Mouse (Mus musculus): ENCODE results near the gene Vmn2r103. TPM values are rescaled to one million over a fixed set of nuclear protein-coding genes. Genes with fewer than 3 reads are reported as not detected.

The Vmn2r103 gene
- total RNA-seq (2021) (not detected), polyA plus RNA-seq (2012; rRNA removed) (not detected in 2 replicates)
- long read RNA-seq: 0 reads

DNA sequence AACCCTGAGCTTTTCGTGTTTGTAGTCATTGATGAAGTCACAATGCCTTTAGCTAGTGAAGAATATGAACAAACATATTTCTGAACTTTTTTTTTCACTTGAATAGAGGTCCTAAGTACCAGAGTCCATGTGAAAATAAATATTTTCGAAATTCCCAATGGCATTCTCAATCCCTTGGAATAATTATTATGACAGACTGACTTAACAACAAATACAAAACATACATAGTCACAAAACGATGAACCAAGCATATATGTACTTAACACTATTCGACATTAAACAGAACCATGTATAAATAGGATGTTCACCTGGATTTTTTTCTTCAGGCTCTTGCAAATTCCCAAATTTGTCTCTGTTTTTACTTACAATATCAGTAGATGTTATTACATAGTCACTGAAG, at the start of gene Vmn2r103:
Vmn2r103 (plus strand) TSS at position 301 of the 400 bp plus-strand sequence.
- no peak for TF ChIP-seq EP300 (IDR thresholded peaks at IDR 0.05; ENCODE audit: insufficient read depth, low read depth, low read length)
- TF ChIP-seq POLR2A (IDR thresholded peaks at IDR 0.05; ENCODE audit: insufficient read depth, low read depth, low read length): no peak
- no peak for TF ChIP-seq CTCF (IDR thresholded peaks at IDR 0.05)
- Histone ChIP-seq H3K9ac (ENCODE audit: low read depth, low read length) (no peak within 1 kb of the TSS), H3K27me3 (ENCODE audit: control insufficient read depth, insufficient read depth, low read length) (no peaks in the 10 kb centered on the region), H3K36me3 (ENCODE audit: control insufficient read depth, insufficient read depth, low read length) (no peaks in the 10 kb centered on the region), H3K4me3 (no peak within 1 kb of the TSS), H3K4me1 (ENCODE audit: control insufficient read depth, insufficient read depth, low read length) (no peaks in the 10 kb centered on the region), H3K79me2 (replicated peaks; ENCODE audit: control insufficient read depth, insufficient read depth, low read length) (no peaks in the 10 kb centered on the region), H3K27ac (no peak within 1 kb of the TSS)
- intact Hi-C loops (cut with DNase I): no loop called here
- no peak for DNase-seq
- 43% methylated on average over 4 of the region's 4 CpGs for WGBS

- Histone ChIP-seq H3K79me2 (replicated peaks; ENCODE audit: control insufficient read depth, insufficient read depth, low read length) (no peaks in the 10 kb centered on the region), H3K27ac (no peak overlapping the region), H3K9ac (ENCODE audit: low read depth, low read length) (no peak overlapping the region), H3K36me3 (ENCODE audit: control insufficient read depth, insufficient read depth, low read length) (no peaks in the 10 kb centered on the region), H3K4me3 (no peak overlapping the region), H3K4me1 (ENCODE audit: control insufficient read depth, insufficient read depth, low read length) (no peaks in the 10 kb centered on the region), H3K27me3 (ENCODE audit: control insufficient read depth, insufficient read depth, low read length) (no peaks in the 10 kb centered on the region)
- WGBS: 72% methylated on average over 4 of the region's 4 CpGs
- TF ChIP-seq EP300 (IDR thresholded peaks at IDR 0.05; ENCODE audit: insufficient read depth, low read depth, low read length) (no peak), POLR2A (IDR thresholded peaks at IDR 0.05; ENCODE audit: insufficient read depth, low read depth, low read length) (no peak), CTCF (IDR thresholded peaks at IDR 0.05) (no peak)
- intact Hi-C loops (cut with DNase I): no loop called here
- DNase-seq: no peak
Measured at GRCm38 (mm10) chr17:19778994-19779393, 5.8 kb downstream of the Vmn2r103 start.

DNA sequence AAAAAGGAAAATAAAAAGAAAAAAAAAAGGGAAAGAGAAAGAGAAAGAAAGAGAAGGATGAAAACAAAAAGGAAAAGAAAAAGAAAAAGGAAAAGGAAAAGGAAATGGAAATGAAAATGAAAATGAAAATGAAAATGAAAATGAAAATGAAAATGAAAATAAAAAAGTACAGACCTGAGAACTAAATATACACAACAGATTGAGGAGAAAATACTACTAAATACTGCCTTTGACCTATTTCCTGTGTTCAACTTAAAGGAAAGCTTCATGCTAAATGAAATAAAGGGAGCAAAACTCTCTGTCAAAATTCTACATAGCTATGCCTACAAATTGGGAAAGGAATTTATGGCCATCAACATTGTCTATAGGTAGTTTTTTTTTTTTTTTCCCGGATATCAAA, 16.1 kb downstream of the Vmn2r103 start:
- no peak overlapping the region for H3K9ac ChIP-seq (ENCODE audit: low read depth, low read length)
- H3K4me1 ChIP-seq (ENCODE audit: control insufficient read depth, insufficient read depth, low read length): no peaks in the 10 kb centered on the region
- H3K79me2 ChIP-seq (replicated peaks; ENCODE audit: control insufficient read depth, insufficient read depth, low read length): no peaks in the 10 kb centered on the region
- no peaks in the 10 kb centered on the region for H3K27me3 ChIP-seq (ENCODE audit: control insufficient read depth, insufficient read depth, low read length)
- no peak for DNase-seq
- 55% methylated on average over 1 of the region's 1 CpGs for WGBS
- H3K4me3 ChIP-seq: no peak overlapping the region
- TF ChIP-seq EP300 (IDR thresholded peaks at IDR 0.05; ENCODE audit: insufficient read depth, low read depth, low read length): no peak
- no peak for TF ChIP-seq CTCF (IDR thresholded peaks at IDR 0.05)
- no peak for TF ChIP-seq POLR2A (IDR thresholded peaks at IDR 0.05; ENCODE audit: insufficient read depth, low read depth, low read length)
- no peak overlapping the region for H3K27ac ChIP-seq
- intact Hi-C loops (cut with DNase I): no loop called here
- H3K36me3 ChIP-seq (ENCODE audit: control insufficient read depth, insufficient read depth, low read length): no peaks in the 10 kb centered on the region

Other genes with a start within 250 kb of the Vmn2r103 start
- not detected for gene Vmn2r101, start 196.1 kb upstream of the Vmn2r103 start, total RNA-seq (2021)
- gene Vmn2r101, start 196.1 kb upstream of the Vmn2r103 start, polyA plus RNA-seq (2012; rRNA removed): not detected in 2 replicates
- gene Vmn2r102, start 113.0 kb upstream of the Vmn2r103 start, total RNA-seq (2021): not detected
- gene Vmn2r102, start 113.0 kb upstream of the Vmn2r103 start, polyA plus RNA-seq (2012; rRNA removed): not detected in 2 replicates